Mouse (Mus musculus): ENCODE measurements around the gene Ovgp1. TPM values are rescaled to one million over a fixed set of nuclear protein-coding genes. Genes with fewer than 3 reads are reported as not detected.

Gene Ovgp1
- polyA plus RNA-seq, 1 experiment: not detected

DNA sequence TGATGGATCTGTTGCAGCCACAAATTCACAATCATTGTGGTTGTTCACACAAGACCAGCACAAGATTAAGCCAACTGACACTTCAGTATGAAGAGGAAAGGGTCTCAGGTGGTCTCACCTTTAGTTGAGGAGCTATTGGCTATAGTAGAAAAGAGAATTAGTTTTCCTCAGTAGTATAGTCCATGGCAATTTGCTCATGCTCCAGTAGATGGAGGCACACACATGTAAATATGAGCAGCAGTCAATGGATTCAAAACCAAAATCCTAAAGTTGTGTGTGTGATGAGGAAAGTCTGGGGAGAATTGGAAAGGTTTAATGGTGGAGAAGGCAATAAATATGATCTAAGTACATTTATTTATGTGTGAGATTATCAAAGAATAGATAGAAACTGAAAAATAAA lies 48.3 kb downstream of the Ovgp1 start:
- Histone ChIP-seq H3K4me3 (replicated peaks) (no peak overlapping the region), H3K27me3 (ENCODE audit: control insufficient read depth) (no peaks in the 10 kb centered on the region), H3K9me3 (ENCODE audit: control insufficient read depth, low read length) (no peaks in the 10 kb centered on the region), H3K36me3 (ENCODE audit: control insufficient read depth) (no peaks in the 10 kb centered on the region), H3K4me1 (ENCODE audit: control insufficient read depth) (no peaks in the 10 kb centered on the region)
- TF ChIP-seq TAL1 (IDR thresholded peaks at IDR 0.05; ENCODE audit: low read length) (no peak), GATA1 (IDR thresholded peaks at IDR 0.05; ENCODE audit: low read length) (no peak)

DNA sequence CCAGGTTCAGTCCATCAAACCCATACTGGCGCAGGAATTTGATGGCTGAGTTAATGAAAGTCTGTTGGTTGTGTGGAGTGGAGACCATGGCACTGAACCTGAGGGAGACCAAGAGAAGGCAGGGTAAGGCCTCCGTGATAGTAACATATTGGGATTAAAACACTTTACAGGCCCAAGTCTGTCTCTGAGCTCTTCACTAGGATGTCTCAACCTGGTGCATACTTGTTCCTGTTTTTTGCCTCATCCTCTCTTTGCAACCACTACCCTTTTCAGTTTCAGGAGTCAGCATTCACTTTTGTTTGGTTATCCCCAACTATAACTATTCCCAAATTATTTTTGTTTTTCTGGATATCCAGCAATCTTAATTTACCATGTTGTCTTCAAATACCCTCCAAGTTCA lies 50.6 kb downstream of the Ovgp1 start:
- Histone ChIP-seq H3K4me1 (ENCODE audit: control insufficient read depth) (no peaks in the 10 kb centered on the region), H3K27me3 (ENCODE audit: control insufficient read depth) (no peaks in the 10 kb centered on the region), H3K9me3 (ENCODE audit: control insufficient read depth, low read length) (no peaks in the 10 kb centered on the region), H3K4me3 (replicated peaks) (no peak overlapping the region), H3K36me3 (ENCODE audit: control insufficient read depth) (no peaks in the 10 kb centered on the region)
- TF ChIP-seq TAL1 (IDR thresholded peaks at IDR 0.05; ENCODE audit: low read length): no peak
- TF ChIP-seq GATA1 (IDR thresholded peaks at IDR 0.05; ENCODE audit: low read length): no peak

DNA sequence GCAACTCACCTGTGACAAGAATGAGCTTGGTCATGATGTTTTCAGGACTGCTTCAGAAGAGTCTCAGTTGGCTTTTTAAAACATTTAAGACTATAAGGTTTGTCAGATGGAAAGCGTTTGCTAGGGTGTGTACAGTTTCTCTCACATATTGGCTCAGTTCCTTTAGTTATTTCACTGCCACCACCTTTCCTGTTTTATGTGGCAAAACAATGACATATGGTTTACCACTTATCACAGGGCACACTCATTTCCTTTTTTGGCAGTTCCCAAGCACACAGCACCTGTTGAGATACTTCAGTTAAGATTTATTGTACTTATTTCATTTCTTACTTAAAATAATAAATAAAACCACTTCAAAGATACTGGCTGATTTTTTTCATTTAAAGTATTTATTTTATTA lies 59.3 kb downstream of the Ovgp1 start, which contains the start of gene Chil5:
TSS of gene Chil5 (minus strand) at position 34 of the 400 bp plus-strand sequence.
- H3K27me3 ChIP-seq (ENCODE audit: control insufficient read depth): no peaks in the 10 kb centered on the region
- H3K36me3 ChIP-seq (ENCODE audit: control insufficient read depth): no peaks in the 10 kb centered on the region
- H3K4me3 ChIP-seq (replicated peaks): no peak within 1 kb of the TSS
- H3K9me3 ChIP-seq (ENCODE audit: control insufficient read depth, low read length): no peaks in the 10 kb centered on the region
- no peaks in the 10 kb centered on the region for H3K4me1 ChIP-seq (ENCODE audit: control insufficient read depth)
- TF ChIP-seq TAL1 (IDR thresholded peaks at IDR 0.05; ENCODE audit: low read length) (no peak), GATA1 (IDR thresholded peaks at IDR 0.05; ENCODE audit: low read length) (no peak)

Other genes starting within 250 kb of the Ovgp1 start
- gene Rap1a, start 172.4 kb upstream of the Ovgp1 start, polyA plus RNA-seq (2012): 2.1 and 3.8 TPM in 2 replicates
- not detected in 2 replicates for gene Adora3, start 102.9 kb upstream of the Ovgp1 start, polyA plus RNA-seq (2012)
- gene Tmigd3, start 102.8 kb upstream of the Ovgp1 start, polyA plus RNA-seq (2012): not detected in 2 replicates
- gene I830077J02Rik, start 41.0 kb upstream of the Ovgp1 start, polyA plus RNA-seq (2012): 0.01 TPM in 1 of 2 replicates, not detected in the other
- gene Wdr77, start 14.3 kb upstream of the Ovgp1 start, polyA plus RNA-seq (2012): 1.0 and 1.1 TPM in 2 replicates
- gene Atp5f1, start 13.6 kb upstream of the Ovgp1 start, polyA plus RNA-seq (2012): 23.2 and 25.2 TPM in 2 replicates
- gene Pifo, start 40.9 kb downstream of the Ovgp1 start, polyA plus RNA-seq (2012): not detected in 2 replicates
- not detected in 2 replicates for gene Chil5, start 59.1 kb downstream of the Ovgp1 start, polyA plus RNA-seq (2012)
- not detected in 2 replicates for gene Chia1, start 139.5 kb downstream of the Ovgp1 start, polyA plus RNA-seq (2012)
- gene Chil3, start 193.9 kb downstream of the Ovgp1 start, polyA plus RNA-seq (2012): not detected in 2 replicates
- gene Chil4, start 245.8 kb downstream of the Ovgp1 start, polyA plus RNA-seq (2012): not detected in 2 replicates